Mouse (Mus musculus) c-Kit-positive CD71-positive TER-119-positive erythroid progenitor cells, embryonic 14.5 days (primary cell): Measurements from ENCODE around the gene Med26.
A peak's percentile ranks its signal among the peaks of the same experiment; 100 is the strongest.

Source experiments
- DNase-seq: peaks from one replicate; pipeline ENCODE4 v3.0.0-alpha.2; 2013; ENCODE audit warnings: low spot score

Gene Med26

DNA sequence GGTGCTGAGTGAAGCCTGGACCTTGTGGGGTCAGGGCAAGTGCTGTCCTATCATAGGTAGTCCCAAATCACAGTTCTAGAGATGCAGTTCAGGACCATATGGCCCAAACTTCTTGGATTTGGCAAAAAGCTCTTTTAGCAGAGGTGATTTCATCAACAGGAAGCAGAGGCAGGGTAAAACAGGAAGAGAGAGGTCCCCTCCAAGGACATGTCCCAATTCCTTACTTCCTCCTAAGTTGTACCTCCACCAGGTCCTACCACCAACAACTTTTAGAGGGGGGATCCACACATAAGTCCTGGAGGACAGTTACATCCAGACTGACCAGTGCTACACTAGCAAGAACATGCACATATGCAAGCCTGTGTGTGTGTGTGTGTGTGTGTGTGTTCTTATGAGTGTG lies 61.1 kb downstream of the Med26 start:
- DNase-seq, result no peak

DNA sequence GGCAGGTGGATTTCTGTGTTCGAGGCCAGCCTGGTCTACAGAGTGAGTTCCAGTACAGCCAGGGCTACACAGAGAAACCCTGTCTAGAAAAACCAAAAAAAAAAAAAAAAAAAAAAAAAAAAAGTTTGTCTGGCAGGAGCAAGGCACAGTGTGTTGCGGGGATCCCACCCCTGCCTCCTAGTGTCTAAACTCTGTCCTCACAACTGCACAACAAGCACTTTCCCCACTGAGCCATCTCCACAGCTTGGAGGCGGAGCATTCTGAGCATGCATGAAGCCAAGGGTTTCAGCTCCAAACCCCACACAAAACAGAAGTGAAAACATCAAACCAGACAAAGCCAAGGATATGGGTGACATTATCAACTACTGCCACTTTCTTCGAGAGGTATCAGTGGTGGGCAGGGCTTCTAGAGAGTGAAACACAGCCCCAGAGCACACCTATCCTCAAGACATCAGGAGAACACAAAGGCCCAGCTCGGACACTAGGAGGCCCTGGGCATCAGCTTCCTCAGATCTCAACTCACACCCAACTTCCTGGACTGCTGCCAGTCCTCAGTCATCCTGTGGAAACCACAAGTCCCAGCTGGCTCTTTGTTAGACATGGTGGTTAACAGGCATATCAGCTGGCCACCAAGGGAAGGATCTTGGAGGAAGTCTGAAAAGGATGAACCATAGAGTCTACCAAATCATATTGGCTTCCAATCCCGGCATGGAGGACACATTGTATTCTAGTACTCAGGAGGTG lies 62.4 kb downstream of the Med26 start:
- no peak for DNase-seq

DNA sequence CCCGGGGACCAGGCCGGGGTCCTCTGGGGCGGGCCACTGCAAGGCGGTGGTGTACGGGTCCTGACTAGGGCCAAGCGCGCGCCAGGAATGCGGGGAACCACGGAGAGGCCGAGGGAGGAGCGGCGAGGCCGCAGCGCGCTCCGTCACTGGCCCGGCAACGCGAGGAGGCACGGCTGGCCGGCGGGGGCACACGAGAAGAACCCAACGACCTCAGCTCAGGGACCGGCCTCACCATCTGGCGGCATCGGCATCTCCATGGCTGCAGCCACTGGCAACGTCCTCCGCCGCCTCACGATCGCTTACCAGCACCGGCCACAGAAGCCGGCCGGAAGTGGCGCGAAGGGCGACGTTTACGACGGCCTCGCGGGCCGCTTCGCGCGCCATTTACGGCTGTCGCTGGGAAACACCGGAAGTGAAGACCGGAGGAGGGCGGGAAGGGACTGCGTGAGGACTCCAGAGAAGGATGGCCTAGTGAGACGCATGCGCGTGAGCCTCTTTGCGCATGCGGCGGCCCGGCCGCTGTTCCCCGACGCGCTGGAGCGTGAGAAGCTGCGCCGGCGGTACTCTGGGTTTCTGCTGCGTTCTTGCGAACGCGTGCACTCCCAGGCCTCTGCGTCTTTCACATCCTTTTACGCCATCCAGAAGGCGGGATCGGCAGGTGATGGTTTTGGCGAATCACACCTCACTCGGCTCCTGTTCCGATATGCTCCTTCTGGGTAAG lies 73.1 kb downstream of the Med26 start, which contains the start of gene Cherp:
TSS of gene Cherp (minus strand) at position 401 of the 721 bp plus-strand sequence.
- DNase-seq, result peak; percentile 97

DNA sequence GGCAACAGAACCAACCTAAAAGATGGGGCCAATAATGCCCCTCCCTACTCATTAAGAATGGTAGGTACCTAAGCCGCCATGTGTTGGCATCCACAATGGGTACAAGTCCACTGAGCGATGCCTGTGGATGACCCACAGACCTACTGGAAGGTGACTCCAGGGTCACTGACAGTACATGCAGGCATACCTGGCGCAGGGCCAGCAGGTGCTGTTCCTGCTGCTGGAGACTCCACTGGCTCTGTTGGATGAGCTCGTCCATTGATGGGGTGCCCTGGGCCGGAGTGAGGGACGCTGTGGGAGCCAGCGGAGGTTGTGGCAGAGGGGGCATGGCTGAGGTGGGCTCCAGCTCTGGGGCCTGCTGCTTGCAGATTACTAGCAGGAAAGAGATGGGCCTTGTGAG lies 77.4 kb downstream of the Med26 start:
- DNase-seq, result no peak

DNA sequence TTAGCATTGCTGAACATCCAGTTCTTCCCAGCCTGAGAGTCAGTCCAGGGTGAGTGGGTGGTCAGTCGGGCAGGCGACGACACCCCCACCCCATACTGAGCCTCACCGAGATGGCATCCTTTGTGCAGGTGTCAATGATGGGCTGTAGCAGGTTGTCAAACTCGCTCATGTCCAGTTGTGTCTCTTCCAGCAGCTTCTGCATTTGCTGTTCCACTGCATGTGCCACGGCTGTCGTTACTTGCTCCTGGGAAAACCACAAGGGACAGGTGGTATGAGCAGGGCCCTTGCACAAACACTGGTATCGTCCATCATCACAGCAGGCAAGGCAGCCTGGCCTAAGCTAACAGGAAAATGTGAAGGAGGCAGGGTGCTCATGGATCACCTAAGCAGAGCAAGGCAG lies 78.1 kb downstream of the Med26 start:
- no peak for DNase-seq

DNA sequence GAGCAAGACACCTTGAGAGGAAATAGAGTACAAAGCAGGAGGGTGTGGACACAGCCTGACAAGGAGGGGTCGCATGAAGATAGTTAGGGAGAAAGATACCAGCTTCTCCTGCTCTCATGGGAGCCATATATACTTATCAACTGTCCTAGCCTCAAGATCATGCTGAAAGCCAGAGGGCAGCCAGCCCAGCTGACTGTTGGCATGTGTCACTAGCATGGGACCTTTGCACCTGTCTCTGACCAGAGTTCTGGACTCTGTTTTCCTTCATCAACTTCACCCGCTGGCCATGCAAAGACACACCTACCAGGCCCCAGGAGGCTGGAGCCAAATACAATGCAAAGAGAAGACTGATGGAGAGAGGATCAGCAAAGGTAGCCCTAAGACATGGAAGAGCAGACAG lies 78.8 kb downstream of the Med26 start:
- DNase-seq, result no peak

DNA sequence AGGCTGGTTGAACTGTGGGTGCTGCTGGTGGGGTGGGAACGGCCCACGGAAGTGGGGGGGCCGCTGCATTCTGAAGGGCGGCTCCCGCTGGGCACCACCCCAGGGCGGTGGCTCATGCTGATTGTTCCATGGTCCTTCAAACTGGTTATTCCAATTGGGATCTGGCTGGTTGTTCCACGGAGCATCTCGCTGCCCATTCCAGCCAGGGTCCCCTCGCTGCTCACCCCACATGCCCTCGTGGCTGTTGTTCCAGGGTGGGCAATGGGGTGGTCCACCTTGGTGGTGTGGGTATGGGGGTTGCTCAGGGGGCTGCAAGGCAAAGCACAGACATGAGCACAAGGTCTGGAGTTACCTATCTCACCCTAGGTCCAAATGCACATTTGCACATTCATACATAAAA lies 83.9 kb downstream of the Med26 start:
- no peak for DNase-seq

DNA sequence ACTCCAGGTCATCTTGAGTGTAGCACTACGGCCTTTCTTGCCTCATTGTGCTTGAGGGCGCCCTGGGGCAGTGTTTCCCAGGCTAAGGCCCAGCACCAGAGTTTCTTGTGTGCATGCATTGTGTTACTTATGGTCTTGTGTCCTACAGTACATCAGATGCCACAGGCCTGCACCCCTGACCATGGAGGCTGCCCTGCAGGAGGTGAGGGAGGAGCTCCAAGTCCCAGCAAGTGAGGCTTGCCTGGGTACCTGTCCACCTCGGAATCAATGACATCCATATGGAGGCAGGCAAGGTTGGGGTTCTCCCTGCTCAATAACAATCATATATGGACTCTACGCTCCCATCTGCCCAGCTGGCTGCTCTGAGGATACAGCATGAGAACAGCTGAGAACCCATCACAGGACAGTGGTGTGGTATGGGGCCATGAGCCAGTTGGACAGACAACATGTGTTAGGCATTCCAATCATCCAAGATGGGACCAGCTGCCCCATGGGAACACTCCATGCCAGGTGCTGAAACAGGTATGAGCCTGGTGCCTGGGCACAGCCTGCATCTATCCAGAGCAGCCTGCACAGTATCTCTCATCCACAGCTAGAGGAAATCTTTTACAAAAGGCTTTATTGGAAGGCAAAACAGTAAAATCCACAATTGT lies 88.1 kb downstream of the Med26 start:
- no peak for DNase-seq

DNA sequence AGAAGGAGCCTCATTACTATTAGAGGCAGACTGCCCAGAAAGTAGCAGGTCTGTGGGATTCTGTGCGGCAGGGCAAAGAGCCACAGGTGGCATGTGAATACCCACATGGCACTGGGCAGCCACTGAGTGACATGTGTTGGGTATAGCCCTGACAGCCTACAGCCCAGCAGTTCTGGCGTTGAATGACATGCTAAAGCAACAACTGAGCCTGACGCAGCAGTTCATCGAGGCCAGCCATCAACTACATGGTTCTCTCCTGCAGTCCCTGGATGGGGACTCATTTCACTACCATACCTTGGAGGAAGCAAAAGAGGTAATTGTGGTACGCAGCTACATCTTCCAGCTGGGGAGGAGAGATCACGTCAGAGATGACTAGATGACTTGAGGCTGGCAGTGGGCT lies 89.6 kb downstream of the Med26 start:
- no peak for DNase-seq

DNA sequence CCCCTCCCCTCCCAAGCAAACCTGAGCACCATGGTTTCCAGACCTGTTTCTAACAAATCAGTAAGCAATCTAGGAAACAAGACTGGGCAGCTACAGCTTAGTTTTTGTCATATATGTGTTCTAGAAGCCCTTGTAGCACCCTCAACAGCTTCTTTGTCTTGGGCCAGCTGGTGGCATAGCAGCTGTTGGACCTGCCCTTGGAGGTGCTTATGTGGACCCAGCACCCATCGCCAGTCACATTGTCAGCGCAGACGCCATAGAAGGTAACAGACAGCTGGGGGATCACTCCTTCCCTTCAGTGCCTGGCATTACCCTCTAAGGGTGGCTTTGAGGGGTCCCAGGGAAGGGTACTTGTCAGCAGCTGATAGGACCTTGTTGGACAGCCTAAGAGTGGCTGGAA lies 90.3 kb downstream of the Med26 start:
- no peak for DNase-seq

DNA sequence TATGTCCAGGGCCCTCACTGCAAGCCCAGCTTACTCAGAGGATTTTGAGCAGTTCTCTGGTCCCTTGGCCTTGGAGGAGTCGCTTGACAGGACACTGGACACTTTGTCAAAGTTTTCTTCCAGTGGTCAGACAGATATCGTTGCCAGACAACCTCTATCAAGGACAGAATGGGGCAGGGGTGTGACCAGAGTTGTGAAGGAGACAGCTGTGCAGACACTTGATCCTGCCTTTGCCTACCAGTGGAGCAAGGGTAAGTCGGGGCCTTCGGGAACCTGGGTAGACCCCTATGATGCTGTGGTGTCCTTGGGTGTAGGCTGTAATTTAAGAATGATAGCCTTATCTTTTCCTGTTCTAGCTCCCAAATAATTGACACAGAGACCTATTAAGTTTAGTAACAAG lies 92.8 kb downstream of the Med26 start:
- no peak for DNase-seq

DNA sequence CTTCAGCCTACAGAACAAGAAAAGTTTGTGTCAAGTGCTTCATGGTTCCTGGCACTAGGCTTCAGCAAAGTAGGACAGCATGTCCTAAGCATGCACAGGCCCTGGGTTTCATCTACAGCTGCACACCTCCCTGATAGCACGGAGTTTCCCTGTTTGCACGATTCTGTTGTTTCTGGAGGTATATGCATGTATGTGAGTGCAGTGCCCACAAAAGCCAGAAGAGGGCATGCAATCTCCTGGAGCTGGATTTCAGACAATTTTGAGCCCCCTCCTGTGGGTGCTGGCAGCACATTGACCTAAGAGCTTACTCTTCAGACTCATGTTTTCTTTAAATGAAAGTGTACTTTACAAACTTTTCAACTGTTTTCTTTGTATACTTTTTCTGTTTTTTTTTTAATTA lies 94.2 kb downstream of the Med26 start:
- DNase-seq, result no peak

DNA sequence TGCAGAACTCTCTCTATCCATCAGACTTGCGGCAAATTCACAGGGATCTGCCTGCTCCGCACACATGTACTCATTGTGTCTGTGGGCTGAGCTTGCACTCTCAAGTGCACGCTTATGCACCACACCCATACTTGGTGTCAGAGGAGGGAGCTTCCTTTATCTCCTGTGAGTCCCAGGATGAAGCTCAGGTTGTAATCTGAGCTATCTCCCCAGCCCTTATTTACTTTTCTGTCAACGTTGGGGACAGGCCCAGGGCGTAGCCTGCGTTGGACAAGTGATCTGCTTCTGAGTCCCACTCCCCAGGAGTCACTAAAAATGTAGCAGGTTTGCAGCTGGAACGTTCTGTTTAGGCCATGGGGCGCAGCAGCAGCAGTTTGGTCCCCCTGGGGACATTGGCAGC lies 96.6 kb downstream of the Med26 start:
- no peak for DNase-seq

DNA sequence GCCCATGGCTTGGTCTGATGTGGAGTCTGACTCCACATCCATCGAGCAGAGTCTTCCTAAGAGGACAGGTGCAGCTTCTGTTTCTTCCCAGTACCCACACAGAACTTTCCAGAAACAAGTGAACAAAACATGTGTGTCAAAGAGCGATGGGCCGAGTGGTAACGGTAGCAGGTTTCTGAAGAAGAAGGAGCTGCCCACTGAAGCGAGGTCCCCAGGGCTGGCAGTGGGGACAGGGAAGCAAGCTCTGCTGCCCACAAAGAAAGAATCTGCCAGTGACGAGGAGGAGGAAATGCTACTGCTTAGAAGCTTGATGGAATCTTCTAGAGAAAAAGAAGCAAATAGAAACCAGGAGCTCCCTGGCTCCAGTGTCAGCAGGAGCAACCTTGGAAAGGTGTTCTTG lies 103.0 kb downstream of the Med26 start:
- DNase-seq, result no peak
